Mouse (Mus musculus) adrenal gland, postnatal 4 days (tissue): Measurements from ENCODE around the gene Cdc45. TPM values are rescaled to one million over a fixed set of nuclear protein-coding genes. Genes with fewer than 3 reads are reported as not detected.

Experiments
- DNase-seq, 2 experiments: peaks; one replicate each; pipeline ENCODE4 v3.0.0; 2021 to 2022; ENCODE audit warnings: low spot score in 2 of 2, mixed read lengths in 2 of 2
- total RNA-seq, 2 experiments: library from RNA; stranded (reverse); gene quantifications; 2 replicates each; pipeline ENCODE4 v1.2.3; 2021

Gene Cdc45
- total RNA-seq, 2 experiments from 2014 or later: 18.0 to 19.7 TPM

DNA sequence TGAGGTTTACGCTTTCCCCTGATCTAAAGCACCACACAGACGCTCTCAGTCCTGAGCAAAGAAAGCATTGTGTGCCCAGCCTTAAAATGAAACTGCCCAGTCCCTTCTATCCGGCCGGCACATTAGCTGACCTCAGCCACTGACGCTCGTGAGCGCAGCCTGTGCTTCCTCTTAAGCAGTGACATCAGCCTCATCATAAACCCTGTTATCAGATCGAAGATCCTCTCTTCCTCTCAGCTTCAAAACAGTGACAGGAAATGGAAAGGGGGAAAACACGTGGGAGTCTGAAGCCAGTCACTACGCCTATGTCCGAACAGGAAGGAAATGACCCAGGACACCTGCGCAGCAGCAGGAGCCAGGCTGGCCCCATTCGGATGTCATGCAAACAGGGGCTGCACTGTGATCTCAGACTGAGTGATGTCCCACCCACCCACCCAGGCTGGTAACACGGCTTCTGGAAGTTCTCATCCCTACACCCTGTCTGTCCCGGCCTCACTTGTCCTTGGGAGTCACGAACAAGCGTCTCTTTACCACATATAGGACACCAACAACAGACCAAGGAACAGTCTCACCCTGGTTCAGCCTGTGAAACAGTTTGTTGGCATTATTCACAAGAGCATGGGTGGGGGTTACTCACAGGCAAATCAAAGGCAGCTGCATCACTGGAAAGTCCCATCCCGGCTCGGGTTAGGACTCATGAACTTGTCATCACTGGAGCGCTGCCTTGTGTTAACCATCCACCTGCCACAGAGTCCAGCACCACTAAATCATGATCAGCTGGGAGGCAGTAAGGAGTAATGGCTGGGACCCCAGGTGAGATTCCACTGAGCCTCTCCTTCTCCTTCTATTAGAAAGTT, 78.5 kb downstream of the Cdc45 start:
- no peak for DNase-seq

GRCm38 (mm10) chr16:18730640-18731039, 81.1 kb downstream of the Cdc45 start:
- DNase-seq: no peak

Other genes starting within 250 kb of the Cdc45 start
- 1 to 10 TPM in 1 of 2 experiments, under 1 TPM in 1; 0.59 to 1.0 TPM for gene Tbx1, start 221.3 kb downstream of the Cdc45 start, total RNA-seq
- 1 to 10 TPM in 1 of 2 experiments, under 1 TPM in 1; 0.39 to 1.1 TPM for gene Gp1bb, start 189.6 kb downstream of the Cdc45 start, total RNA-seq
- 10 to 100 TPM in 1 of 2 experiments, 1 to 10 TPM in 1; 7.3 to 10.7 TPM for gene Gm49601, start 185.6 kb downstream of the Cdc45 start, total RNA-seq
- gene Sept5, start 182.0 kb downstream of the Cdc45 start, total RNA-seq: 10 to 100 TPM; 18.9 to 28.7 TPM
- 10 to 100 TPM; 66.2 to 68.0 TPM for gene Cldn5, start 35.1 kb downstream of the Cdc45 start, total RNA-seq
- gene Ufd1, start 208 bp downstream of the Cdc45 start, total RNA-seq: 100 to 1,000 TPM; 120 to 130 TPM
- 10 to 100 TPM; 23.8 to 27.5 TPM for gene 2510002D24Rik, start 24.6 kb upstream of the Cdc45 start, total RNA-seq
- 10 to 100 TPM in 1 of 2 experiments, 1 to 10 TPM in 1; 6.5 to 10.2 TPM for gene Gm28539, start 24.6 kb upstream of the Cdc45 start, total RNA-seq
- 10 to 100 TPM; 62.5 to 62.6 TPM for gene Mrpl40, start 64.9 kb upstream of the Cdc45 start, total RNA-seq
- gene Hira, start 65.0 kb upstream of the Cdc45 start, total RNA-seq: 10 to 100 TPM; 55.5 to 72.1 TPM